ENCODE assay signal across 16 mouse cellular contexts in the genomic region with DNA sequence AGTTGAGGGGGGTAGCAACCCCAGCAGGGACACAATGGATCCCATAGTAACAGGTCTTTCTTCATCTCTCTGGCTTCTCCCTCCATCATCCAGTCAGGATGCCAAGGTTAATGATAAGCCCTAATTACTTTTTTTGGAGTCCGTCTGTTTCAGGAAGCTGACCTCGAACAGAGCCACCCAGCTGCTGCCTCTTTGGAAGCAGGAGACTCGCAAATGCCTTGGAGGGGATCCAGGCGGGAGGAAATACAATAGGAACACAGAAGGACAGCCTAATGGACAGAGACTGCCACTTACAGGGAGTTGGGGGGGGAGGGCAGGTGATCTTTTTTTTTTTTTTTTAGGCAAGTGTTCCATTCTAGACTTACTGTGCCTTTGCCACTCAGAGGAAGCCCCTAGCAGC. TPM values are rescaled to one million over a fixed set of nuclear protein-coding genes. Genes with fewer than 3 reads are reported as not detected.
DNase-seq lines count a peak whose midpoint lies in the region; ATAC-seq lines count a peak whose summit lies in the region.
"Had no signal": no experiment of that assay in that cellular context is flagged by ENCODE, and none has a peak within 500 bp of the region (broad histone marks: within the 10 kb centered on the region; RNA-seq: fewer than 3 reads in every experiment).

No protein-coding gene starts in this region.

- H3K9me3 ChIP-seq in heart, embryonic 10.5 days: no peaks in the 10 kb centered on the region
- H3K9me3 ChIP-seq: embryonic facial prominence, embryonic 12.5 days; limb, embryonic 12.5 days; stomach, embryonic 15.5 days had no signal

- 0 out of 2 replicates have a peak, but pooled peaks cover 3% of the 10 kb centered on the region for H3K27me3 ChIP-seq in heart, embryonic 10.5 days (ENCODE audit: insufficient read depth, poor library complexity, severe bottlenecking)
- H3K27me3 ChIP-seq: embryonic facial prominence, embryonic 12.5 days; stomach, embryonic 15.5 days had no signal

- peak; percentile 54; the same call in 1 of the 2 replicates for ATAC-seq in cerebellum, adult (ENCODE audit: insufficient number of reproducible peaks, low FRiP score, low TSS enrichment)
- ATAC-seq: forebrain, embryonic 16.5 days; lung, postnatal 0 days had no signal

- no peaks in the 10 kb centered on the region for H3K36me3 ChIP-seq in heart, embryonic 10.5 days
- H3K36me3 ChIP-seq: embryonic facial prominence, embryonic 12.5 days; limb, embryonic 12.5 days; stomach, embryonic 15.5 days had no signal

- H3K4me3 ChIP-seq in heart, embryonic 10.5 days: no peak overlapping the region
- H3K4me3 ChIP-seq: embryonic facial prominence, embryonic 12.5 days; limb, embryonic 12.5 days; stomach, embryonic 15.5 days had no signal

- H3K27ac ChIP-seq in heart, embryonic 10.5 days: no peak overlapping the region
- H3K27ac ChIP-seq: embryonic facial prominence, embryonic 12.5 days; limb, embryonic 12.5 days; stomach, embryonic 15.5 days had no signal

- intact Hi-C loops in left cerebral cortex, postnatal 4 days (cut with DNase I): no loop called here
- intact Hi-C loops in heart, postnatal 14 days (cut with DNase I): no loop called here

- DNase-seq in heart, adult 11 months: peak; percentile 92
- DNase-seq in heart, embryonic 10.5 days (ENCODE audit: low spot score): no peak
- DNase-seq in left cerebral cortex, postnatal 4 days: peak; percentile 92
- DNase-seq in left cerebral cortex, adult 18-20 months (ENCODE audit: low spot score in 2 of 2): no peak
- peak; percentile 30 to 42 for DNase-seq in heart, postnatal 14 days
- DNase-seq in ovary, postnatal 36 days (ENCODE audit: low spot score): no peak
- no peak for DNase-seq in ovary, postnatal 14 days (ENCODE audit: low spot score)
- DNase-seq: kidney, adult 8-10 months had no signal

- H3K4me1 ChIP-seq in heart, embryonic 10.5 days: no peaks in the 10 kb centered on the region
- H3K4me1 ChIP-seq: embryonic facial prominence, embryonic 12.5 days; limb, embryonic 12.5 days; stomach, embryonic 15.5 days had no signal

- WGBS in heart, embryonic 10.5 days: 49% methylated on average over 4 of the region's 4 CpGs

RNA-seq across cellular contexts. Expression of a gene that starts 40.2 kb away (rescaled TPM):
- polyA plus RNA-seq in heart, embryonic 10.5 days (2016; fragmentation: Nextera tagmentation; extraction: Ambion mirVana): 0.06 TPM in 1 of 2 replicates, not detected in the other
- 100 to 1,000 TPM; 104 TPM for total RNA-seq in left cerebral cortex, postnatal 4 days (2021)
- total RNA-seq in left cerebral cortex, adult 18-20 months (2021): 100 to 1,000 TPM; 309 to 328 TPM
- not detected for total RNA-seq in heart, postnatal 14 days (2021)
- polyA plus RNA-seq: C2C12; heart, embryonic 16.5 days; limb, embryonic 12.5 days; lung, postnatal 0 days had no signal

RNA-seq across cellular contexts. Expression of a gene that starts 55.4 kb away (rescaled TPM):
- not detected in 2 replicates for polyA plus RNA-seq in heart, embryonic 10.5 days (2016; fragmentation: Nextera tagmentation; extraction: Ambion mirVana)
- not detected for total RNA-seq in left cerebral cortex, postnatal 4 days (2021)
- not detected for total RNA-seq in left cerebral cortex, adult 18-20 months (2021)
- not detected for total RNA-seq in heart, postnatal 14 days (2021)
- polyA plus RNA-seq: C2C12; embryonic facial prominence, embryonic 12.5 days; forebrain, embryonic 16.5 days; limb, embryonic 12.5 days; lung, postnatal 0 days; stomach, embryonic 15.5 days had no signal

Comparison
In these comparisons a context has a peak if more than half of its experiments do, and no peak if none do; other contexts are left out.
1. DNase-seq: peak in heart, adult 11 months (single experiment), left cerebral cortex, postnatal 4 days (single experiment) and heart, postnatal 14 days (2 of 2); none in heart, embryonic 10.5 days (single experiment), left cerebral cortex, adult 18-20 months (0 of 2), ovary, postnatal 36 days (single experiment) and ovary, postnatal 14 days (single experiment).
2. RNA of a gene that starts 40.2 kb away (total RNA-seq): 309 to 328 TPM in left cerebral cortex, adult 18-20 months and 104 TPM in left cerebral cortex, postnatal 4 days; not detected in heart, postnatal 14 days; every median in the first group is over 10 times any median in the second.